Mouse (Mus musculus): ENCODE measurements around the gene Cept1.

Cept1 gene

GRCm38 (mm10) chr3:106495346-106496044 is 52.1 kb downstream of the Cept1 start:
- DNase-seq (ENCODE audit: extremely low read depth, insufficient read length, low spot score): no peak

- no peak for DNase-seq (ENCODE audit: extremely low read depth, insufficient read length, low spot score)
Observed at GRCm38 (mm10) chr3:106494417-106494950, 53.1 kb downstream of the Cept1 start.

- no peak for DNase-seq (ENCODE audit: extremely low read depth, insufficient read length, low spot score)
Observed at GRCm38 (mm10) chr3:106493882-106494281, 53.7 kb downstream of the Cept1 start.

GRCm38 (mm10) chr3:106493202-106493601 is 54.4 kb downstream of the Cept1 start:
- DNase-seq (ENCODE audit: extremely low read depth, insufficient read length, low spot score): no peak

GRCm38 (mm10) chr3:106492723-106493122 is 54.9 kb downstream of the Cept1 start:
- no peak for DNase-seq (ENCODE audit: extremely low read depth, insufficient read length, low spot score)

- DNase-seq (ENCODE audit: extremely low read depth, insufficient read length, low spot score): no peak
Observed at GRCm38 (mm10) chr3:106490239-106490638, 57.4 kb downstream of the Cept1 start.

- no peak for DNase-seq (ENCODE audit: extremely low read depth, insufficient read length, low spot score)
Observed at GRCm38 (mm10) chr3:106487551-106487950, 60.1 kb downstream of the Cept1 start.

- peak; percentile 7 for DNase-seq (ENCODE audit: extremely low read depth, insufficient read length, low spot score)
Observed at GRCm38 (mm10) chr3:106485810-106486209, 61.8 kb downstream of the Cept1 start.

- no peak for DNase-seq (ENCODE audit: extremely low read depth, insufficient read length, low spot score)
Observed at GRCm38 (mm10) chr3:106484861-106485260, 62.7 kb downstream of the Cept1 start.

- no peak for DNase-seq (ENCODE audit: extremely low read depth, insufficient read length, low spot score)
Observed at GRCm38 (mm10) chr3:106483796-106484405, 63.7 kb downstream of the Cept1 start.

- no peak for DNase-seq (ENCODE audit: extremely low read depth, insufficient read length, low spot score)
Observed at GRCm38 (mm10) chr3:106483297-106483696, 64.3 kb downstream of the Cept1 start.

GRCm38 (mm10) chr3:106482281-106483081 is 65.1 kb downstream of the Cept1 start, which contains the start of gene Dennd2d:
Gene Dennd2d, plus strand, starts transcription at chr3:106482405.
- peak; percentile 15 for DNase-seq (ENCODE audit: extremely low read depth, insufficient read length, low spot score)

GRCm38 (mm10) chr3:106476863-106477262 is 70.7 kb downstream of the Cept1 start:
- DNase-seq (ENCODE audit: extremely low read depth, insufficient read length, low spot score): no peak

GRCm38 (mm10) chr3:106474210-106474609 is 73.4 kb downstream of the Cept1 start:
- no peak for DNase-seq (ENCODE audit: extremely low read depth, insufficient read length, low spot score)

GRCm38 (mm10) chr3:106464750-106465149 is 82.9 kb downstream of the Cept1 start:
- no peak for DNase-seq (ENCODE audit: extremely low read depth, insufficient read length, low spot score)

- no peak for DNase-seq (ENCODE audit: extremely low read depth, insufficient read length, low spot score)
Observed at GRCm38 (mm10) chr3:106462493-106462892, 85.1 kb downstream of the Cept1 start.

GRCm38 (mm10) chr3:106462059-106462470 is 85.5 kb downstream of the Cept1 start:
- DNase-seq (ENCODE audit: extremely low read depth, insufficient read length, low spot score): no peak

- no peak for DNase-seq (ENCODE audit: extremely low read depth, insufficient read length, low spot score)
Observed at GRCm38 (mm10) chr3:106457298-106457869, 90.2 kb downstream of the Cept1 start.

GRCm38 (mm10) chr3:106452616-106453015 is 95.0 kb downstream of the Cept1 start:
- DNase-seq (ENCODE audit: extremely low read depth, insufficient read length, low spot score): no peak

Data from 3134 (cell line).